Mouse (Mus musculus) granulocyte monocyte progenitor cell, adult 5-6 weeks (primary cell): Measurements from ENCODE around the gene Prps1l1. TPM values are rescaled to one million over a fixed set of nuclear protein-coding genes. Genes with fewer than 3 reads are reported as not detected.
A peak's percentile ranks its signal among the peaks of the same experiment; 100 is the strongest.

ENCODE experiments used
- ATAC-seq: replicated peaks from 2 replicates; pipeline ENCODE4 v1.8.0; 2016; ENCODE audit warnings: mild to moderate bottlenecking, moderate TSS enrichment, inconsistent platforms; ENCODE audit not compliant: poor library complexity, severe bottlenecking
- total RNA-seq, 2 experiments: library from RNA; stranded (forward) in 1 of 2; stranded (reverse) in 1 of 2; fragments of 200-712, 200-1000 nt in 1 of 2; fragments of >200 nt in 1 of 2; fragmentation: Nextera tagmentation in 1 of 2; gene quantifications; 2 replicates each; pipeline ENCODE4 v1.2.3; 2014 to 2017

Prps1l1 gene
- total RNA-seq, 2 experiments from 2014 or later, result 0.05 TPM; not detected in 1

DNA sequence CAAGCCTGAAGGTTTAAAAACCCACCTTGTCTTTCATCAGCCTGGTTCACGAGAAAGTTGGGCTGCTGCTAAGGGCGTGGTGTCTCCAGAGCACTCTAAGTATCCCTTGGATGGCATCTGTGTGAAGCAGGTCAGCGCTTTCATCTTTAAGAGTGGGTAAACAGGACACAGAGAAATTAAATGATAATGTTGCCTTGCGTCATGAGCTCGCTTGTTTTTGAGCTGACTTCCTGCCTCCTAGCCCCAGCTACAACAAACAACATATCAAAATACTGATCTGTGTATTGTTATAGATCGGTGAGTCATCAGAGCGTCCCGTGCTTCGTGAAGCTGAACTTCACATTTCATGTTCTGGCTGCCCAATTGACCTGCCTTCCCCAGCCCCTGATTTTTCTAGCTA, 36.7 kb downstream of the Prps1l1 start:
- ATAC-seq, result no peak

DNA sequence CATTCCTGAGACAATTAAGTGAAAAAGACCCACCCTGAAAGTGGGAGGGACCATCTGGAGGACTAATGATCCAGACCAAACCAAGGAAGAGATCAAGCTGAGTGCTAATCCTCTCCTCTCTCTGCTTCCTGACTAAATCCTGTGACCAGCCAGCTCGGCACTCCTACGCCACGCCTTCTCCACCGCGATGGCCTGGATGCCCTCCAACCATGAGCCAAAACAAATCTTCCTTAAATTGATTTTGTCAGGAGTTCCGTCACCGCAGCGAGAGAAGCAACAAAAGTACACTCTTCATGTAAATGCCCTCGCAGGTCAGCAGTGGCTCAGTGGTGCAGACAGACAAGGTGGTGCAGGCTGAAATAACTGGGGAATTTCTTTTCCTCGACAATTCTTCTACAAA, 37.5 kb downstream of the Prps1l1 start:
- ATAC-seq, result no peak

DNA sequence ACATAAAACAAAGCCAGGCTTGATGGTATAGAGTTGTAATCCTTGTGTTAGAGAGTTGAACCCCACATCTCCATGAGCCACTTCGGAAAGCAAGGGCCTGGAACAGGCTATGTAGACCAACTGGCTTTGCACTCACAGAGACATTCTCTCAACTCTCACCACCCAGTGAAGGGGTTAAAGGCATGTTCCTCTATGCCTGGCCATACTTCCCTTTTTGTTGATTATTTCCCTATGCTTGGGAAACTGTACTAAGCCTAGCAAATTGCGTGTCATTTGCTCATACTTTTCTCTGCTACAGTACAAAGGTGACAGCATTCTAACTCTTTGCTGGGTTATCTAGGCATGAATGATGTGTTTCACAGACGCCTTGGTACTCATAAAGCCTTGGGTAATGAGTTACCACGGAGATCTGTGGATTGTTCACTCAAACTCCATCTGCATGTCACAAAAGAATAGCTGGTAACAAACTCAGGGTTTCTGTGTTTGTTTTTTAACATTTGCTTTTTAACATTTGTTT, 41.4 kb downstream of the Prps1l1 start:
- ATAC-seq, result peak; percentile 99

DNA sequence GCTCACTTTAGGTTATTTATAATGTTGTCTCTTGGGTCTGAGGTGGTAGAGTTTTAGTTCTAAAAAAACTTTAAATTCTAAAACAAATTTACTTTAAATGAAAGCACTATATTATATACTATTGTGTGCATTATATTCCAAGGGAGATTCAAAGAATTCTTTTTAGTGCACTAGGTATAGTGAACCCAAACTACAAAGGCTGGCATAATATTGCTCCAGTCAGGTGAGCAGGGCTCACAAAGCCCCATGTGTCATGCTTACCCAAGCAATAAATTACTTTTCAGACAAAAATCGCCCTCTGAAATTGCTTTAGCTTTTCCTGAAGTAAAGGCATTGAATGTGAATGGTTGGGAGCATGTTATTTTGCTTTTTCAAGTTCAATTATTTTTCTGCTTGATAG, 43.0 kb downstream of the Prps1l1 start:
- ATAC-seq, result no peak

Other genes with a start within 250 kb of the Prps1l1 start
- gene Hdac9, start 67.7 kb upstream of the Prps1l1 start, total RNA-seq (2014; fragmentation: Nextera tagmentation), result 4.4 and 7.2 TPM in 2 replicates
- 5.7 and 5.9 TPM in 2 replicates for gene Hdac9, start 67.7 kb upstream of the Prps1l1 start, total RNA-seq (2017)
- 14.4 and 15.6 TPM in 2 replicates for gene Snx13, start 62.4 kb downstream of the Prps1l1 start, total RNA-seq (2014; fragmentation: Nextera tagmentation)
- 26.5 and 30.5 TPM in 2 replicates for gene Snx13, start 62.4 kb downstream of the Prps1l1 start, total RNA-seq (2017)